Mouse (Mus musculus) lung, postnatal 36 days (tissue): ENCODE measurements around the gene Slc44a4.

ENCODE experiments used
- DNase-seq: peaks from one replicate; pipeline ENCODE4 v3.0.0; 2022; ENCODE audit warnings: mixed read lengths

Gene Slc44a4

GRCm38 (mm10) chr17:34913930-34914665, at the start of gene Slc44a4:
Gene Slc44a4, plus strand, starts transcription at chr17:34914466.
- peak; percentile 28 for DNase-seq

- no peak for DNase-seq
Observed at GRCm38 (mm10) chr17:34865981-34866380, 48.3 kb upstream of the Slc44a4 start.

- no peak for DNase-seq
Observed at GRCm38 (mm10) chr17:34874321-34874720, 39.9 kb upstream of the Slc44a4 start.

GRCm38 (mm10) chr17:34879336-34879879, 34.9 kb upstream of the Slc44a4 start, which contains the start of gene Zbtb12:
Gene Zbtb12, plus strand, starts transcription at chr17:34879483.
- DNase-seq = no peak

- no peak for DNase-seq
Observed at GRCm38 (mm10) chr17:34881166-34881565, 33.1 kb upstream of the Slc44a4 start.

GRCm38 (mm10) chr17:34881683-34882310, 32.5 kb upstream of the Slc44a4 start, which contains the start of gene Gm20547:
Gene Gm20547, minus strand, starts transcription at chr17:34882042.
- DNase-seq = no peak

- DNase-seq = no peak
Observed at GRCm38 (mm10) chr17:34883332-34883731, 30.9 kb upstream of the Slc44a4 start.

GRCm38 (mm10) chr17:34884704-34885103, 29.6 kb upstream of the Slc44a4 start:
- no peak for DNase-seq

- DNase-seq = no peak
Observed at GRCm38 (mm10) chr17:34885615-34886014, 28.7 kb upstream of the Slc44a4 start.

GRCm38 (mm10) chr17:34887942-34888341, 26.3 kb upstream of the Slc44a4 start:
- no peak for DNase-seq

- DNase-seq = no peak
Observed at GRCm38 (mm10) chr17:34890074-34890743, 24.1 kb upstream of the Slc44a4 start.

- no peak for DNase-seq
Observed at GRCm38 (mm10) chr17:34891377-34891776, 22.9 kb upstream of the Slc44a4 start.

- no peak for DNase-seq
Observed at GRCm38 (mm10) chr17:34893072-34893824, 21.0 kb upstream of the Slc44a4 start.

GRCm38 (mm10) chr17:34894074-34894597, 20.1 kb upstream of the Slc44a4 start:
- peak; percentile 94 for DNase-seq

GRCm38 (mm10) chr17:34894801-34895530, 19.3 kb upstream of the Slc44a4 start:
- peak; percentile 45 for DNase-seq

GRCm38 (mm10) chr17:34895724-34896123, 18.5 kb upstream of the Slc44a4 start:
- DNase-seq = no peak

GRCm38 (mm10) chr17:34896366-34896765, 17.9 kb upstream of the Slc44a4 start:
- DNase-seq = no peak

- peak; percentile 72 for DNase-seq
Observed at GRCm38 (mm10) chr17:34897373-34898159, 16.7 kb upstream of the Slc44a4 start.

GRCm38 (mm10) chr17:34898160-34898586, 16.1 kb upstream of the Slc44a4 start, which contains the start of the genes C2 and Ehmt2:
Gene C2, minus strand, starts transcription at chr17:34898265.
Gene Ehmt2, plus strand, starts transcription at chr17:34898469.
- peak; percentile 83 for DNase-seq

GRCm38 (mm10) chr17:34898706-34899052, 15.6 kb upstream of the Slc44a4 start:
- DNase-seq = no peak
